Mouse (Mus musculus) ES-Bruce4 (cell line): ENCODE data around the gene Samsn1.

Source experiments
- CTCF ChIP-seq: IDR thresholded peaks from one replicate; pipeline ENCODE4 v1.8.1; 2011; ENCODE audit warnings: low read depth, low read length
- EP300 ChIP-seq: IDR thresholded peaks from 2 replicates; pipeline ENCODE4 v1.6.1; 2011; ENCODE audit warnings: low read depth, low read length; ENCODE audit not compliant: insufficient read depth
- POLR2A ChIP-seq: IDR thresholded peaks from one replicate; pipeline ENCODE4 v1.8.1; 2011; ENCODE audit warnings: low read length; ENCODE audit not compliant: insufficient read depth

DNA sequence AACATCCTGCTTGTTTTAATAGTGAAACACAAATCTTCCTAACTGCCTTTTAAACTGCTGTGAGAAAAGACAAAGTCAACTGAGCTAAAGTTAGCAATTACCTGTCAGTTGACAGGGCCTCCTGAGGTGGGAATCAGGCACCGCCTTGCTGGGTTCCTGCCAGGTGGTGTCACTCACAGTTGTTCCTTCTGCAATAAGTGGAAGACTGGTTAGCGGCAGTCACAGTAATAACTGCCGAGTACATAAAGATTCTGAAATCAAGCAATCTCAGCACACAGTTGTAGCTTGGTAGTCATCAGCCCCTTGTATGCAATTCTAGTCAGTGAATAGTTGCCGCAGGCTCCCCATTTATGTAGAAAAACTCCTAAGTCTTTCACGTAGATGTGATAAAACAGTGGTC, 44.3 kb downstream of the Samsn1 start:
- TF ChIP-seq EP300 (no peak), POLR2A (no peak), CTCF (no peak)
